ENCODE assay signal across 8 mouse cellular contexts in genomic region chr10:128673763-128674468, GRCm38 (mm10). TPM values are rescaled to one million over a fixed set of nuclear protein-coding genes. Genes with fewer than 3 reads are reported as not detected.
DNase-seq lines count a peak whose midpoint lies in the region; ATAC-seq lines count a peak whose summit lies in the region.

Gene Suox (minus strand): TSS chr10:128674073.

- peaks cover 7% of the 10 kb centered on the region; the same call in 1 of the 2 replicates for H3K27me3 ChIP-seq in hindbrain, embryonic 12.5 days

- H3K9ac ChIP-seq in hindbrain, embryonic 12.5 days, result peak within 1 kb of the TSS; percentile 71

- 0 out of 2 replicates have a peak, but pooled peaks cover 11% of the 10 kb centered on the region for H3K36me3 ChIP-seq in hindbrain, embryonic 12.5 days

- H3K27ac ChIP-seq in hindbrain, embryonic 12.5 days, result peak within 1 kb of the TSS; percentile 64

- H3K4me1 ChIP-seq in hindbrain, embryonic 12.5 days, result peaks cover 15% of the 10 kb centered on the region

- DNase-seq in Muller cell, postnatal 12 days (ENCODE audit: inconsistent ontology term), result peak; percentile 92
- peak; percentile 91 to 94 for DNase-seq in cerebellum, postnatal 10 days
- DNase-seq in frontal cortex, postnatal 14 days (ENCODE audit: low spot score in 2 of 2), result peak; percentile 65 to 76
- DNase-seq in layer of hippocampus, postnatal 14 days (ENCODE audit: low spot score in 2 of 2), result peak; percentile 76 to 78
- DNase-seq in lung, postnatal 10 days, result peak; percentile 86
- DNase-seq in ovary, postnatal 14 days (ENCODE audit: low spot score), result peak; percentile 57
- DNase-seq in thymus, postnatal 10 days (ENCODE audit: low spot score in 2 of 2), result peak; percentile 80 to 86

- ATAC-seq in hindbrain, embryonic 12.5 days (ENCODE audit: low FRiP score), result peak; percentile 94

- H3K9me3 ChIP-seq in hindbrain, embryonic 12.5 days (replicated peaks), result no peaks in the 10 kb centered on the region

- H3K4me2 ChIP-seq in hindbrain, embryonic 12.5 days (replicated peaks), result peak within 1 kb of the TSS; percentile 86

- H3K4me3 ChIP-seq in hindbrain, embryonic 12.5 days, result peak within 1 kb of the TSS; percentile 80

- under 1% methylated on average over 59 of the region's 60 CpGs for WGBS in hindbrain, embryonic 12.5 days

RNA-seq across cellular contexts. Expression of gene Suox, which starts in this region (rescaled TPM):
- 15.1 and 16.4 TPM in 2 replicates for polyA plus RNA-seq in hindbrain, embryonic 12.5 days (2016; fragmentation: Nextera tagmentation; extraction: Ambion mirVana)
- total RNA-seq in layer of hippocampus, postnatal 14 days (2021), result 10 to 100 TPM; 12.2 to 12.6 TPM

Comparison
In these comparisons a context has a peak if more than half of its experiments do, and no peak if none do; other contexts are left out.
1. Peak in every context shown above with its lines: DNase-seq, ATAC-seq, H3K4me3 ChIP-seq and H3K27ac ChIP-seq.